Comparison of ENCODE assay signal across 8 mouse cellular contexts in genomic region chr9:102632923-102633537, GRCm38 (mm10). TPM values are rescaled to one million over a fixed set of nuclear protein-coding genes. Genes with fewer than 3 reads are reported as not detected.
DNase-seq lines count a peak whose midpoint lies in the region; ATAC-seq lines count a peak whose summit lies in the region.

No protein-coding gene starts in this region.

- H3K27ac ChIP-seq in embryonic facial prominence, embryonic 14.5 days (replicated peaks; ENCODE audit: low read depth, low read length): no peak overlapping the region
- no peak overlapping the region for H3K27ac ChIP-seq in hindbrain, embryonic 16.5 days (ENCODE audit: low read depth, low read length)
- H3K27ac ChIP-seq in limb, embryonic 13.5 days: no peak overlapping the region

- peaks cover 12% of the 10 kb centered on the region; the same call in 1 of the 2 replicates for H3K36me3 ChIP-seq in embryonic facial prominence, embryonic 14.5 days (ENCODE audit: control insufficient read depth, insufficient read depth, low read length)
- no peaks in the 10 kb centered on the region; the same call in none of the 2 replicates for H3K36me3 ChIP-seq in hindbrain, embryonic 16.5 days (ENCODE audit: control insufficient read depth, insufficient read depth, low read length)
- peaks cover 25% of the 10 kb centered on the region; the same call in 1 of the 2 replicates for H3K36me3 ChIP-seq in limb, embryonic 13.5 days

- no peak overlapping the region for H3K4me3 ChIP-seq in embryonic facial prominence, embryonic 14.5 days (ENCODE audit: low read depth, low read length)
- H3K4me3 ChIP-seq in hindbrain, embryonic 16.5 days (ENCODE audit: low read length): no peak overlapping the region
- H3K4me3 ChIP-seq in limb, embryonic 13.5 days: no peak overlapping the region

- H3K9ac ChIP-seq in embryonic facial prominence, embryonic 14.5 days (ENCODE audit: low read depth, low read length): no peak overlapping the region
- no peak overlapping the region for H3K9ac ChIP-seq in hindbrain, embryonic 16.5 days (ENCODE audit: low read depth, low read length)
- H3K9ac ChIP-seq in limb, embryonic 13.5 days: no peak overlapping the region

- WGBS in embryonic facial prominence, embryonic 14.5 days: 64% methylated on average over 1 of the region's 1 CpGs
- WGBS in hindbrain, embryonic 16.5 days: 27% methylated on average over 1 of the region's 1 CpGs
- 64% methylated on average over 1 of the region's 1 CpGs for WGBS in limb, embryonic 13.5 days

- DNase-seq in right cerebral cortex, adult 18-20 months: peak; percentile 58
- DNase-seq in right cerebral cortex, postnatal 25 days: no peak
- DNase-seq in T-cell, adult 2 months (ENCODE audit: low spot score): peak; percentile 53
- peak; percentile 84 for DNase-seq in embryonic facial prominence, embryonic 14.5 days (ENCODE audit: low spot score)
- DNase-seq in yolk sac, embryonic 10.5 days (ENCODE audit: low spot score): no peak

- ATAC-seq in embryonic facial prominence, embryonic 14.5 days (ENCODE audit: low read depth): peak; percentile 35; the same call in 1 of the 2 replicates
- ATAC-seq in hindbrain, embryonic 16.5 days: peak; percentile 74; the same call in 1 of the 2 replicates
- ATAC-seq in limb, embryonic 13.5 days (ENCODE audit: low FRiP score, low read depth): peak; percentile 57; the same call in 1 of the 2 replicates
- 0 out of 2 replicates have a peak, but pooled peaks have one; percentile 55 for ATAC-seq in monocyte, adult 5-6 weeks (replicated peaks; ENCODE audit: insufficient number of reproducible peaks, low FRiP score, low TSS enrichment, poor library complexity, severe bottlenecking)

- no peak overlapping the region for H3K4me2 ChIP-seq in embryonic facial prominence, embryonic 14.5 days (ENCODE audit: low read depth, low read length)
- H3K4me2 ChIP-seq in hindbrain, embryonic 16.5 days (ENCODE audit: low read length): no peak overlapping the region
- H3K4me2 ChIP-seq in limb, embryonic 13.5 days (replicated peaks): no peak overlapping the region

- no peaks in the 10 kb centered on the region for H3K9me3 ChIP-seq in embryonic facial prominence, embryonic 14.5 days (ENCODE audit: control insufficient read depth, low read length)
- H3K9me3 ChIP-seq in hindbrain, embryonic 16.5 days (ENCODE audit: control insufficient read depth, low read length): no peaks in the 10 kb centered on the region
- H3K9me3 ChIP-seq in limb, embryonic 13.5 days: no peaks in the 10 kb centered on the region

- H3K4me1 ChIP-seq in embryonic facial prominence, embryonic 14.5 days (ENCODE audit: control insufficient read depth, insufficient read depth, low read length): peaks cover 3% of the 10 kb centered on the region; the same call in 1 of the 2 replicates
- no peaks in the 10 kb centered on the region for H3K4me1 ChIP-seq in hindbrain, embryonic 16.5 days (ENCODE audit: control insufficient read depth, insufficient read depth, low read depth, low read length)
- H3K4me1 ChIP-seq in limb, embryonic 13.5 days: peaks cover 15% of the 10 kb centered on the region

- no peaks in the 10 kb centered on the region for H3K27me3 ChIP-seq in embryonic facial prominence, embryonic 14.5 days (replicated peaks; ENCODE audit: control insufficient read depth, insufficient read depth, low read length)
- H3K27me3 ChIP-seq in hindbrain, embryonic 16.5 days (replicated peaks; ENCODE audit: control insufficient read depth, insufficient read depth, low read length): no peaks in the 10 kb centered on the region
- H3K27me3 ChIP-seq in limb, embryonic 13.5 days: no peaks in the 10 kb centered on the region

RNA-seq across cellular contexts. Expression of gene Cep63, which starts 6.7 kb away (rescaled TPM):
- 40.7 and 47.0 TPM in 2 replicates for polyA plus RNA-seq in embryonic facial prominence, embryonic 14.5 days (2014; fragmentation: Nextera tagmentation; extraction: Ambion mirVana)
- 33.2 and 34.4 TPM in 2 replicates for polyA plus RNA-seq in hindbrain, embryonic 16.5 days (2015; fragmentation: Nextera tagmentation; extraction: Ambion mirVana)
- polyA plus RNA-seq in limb, embryonic 13.5 days (2015; fragmentation: Nextera tagmentation; extraction: Ambion mirVana): 48.2 and 54.2 TPM in 2 replicates
- total RNA-seq in monocyte, adult 5-6 weeks (2017): 38.0 to 39.8 TPM (median 38.2 TPM) in 3 replicates

RNA-seq across cellular contexts. Expression of gene Anapc13, which starts 6.9 kb away (rescaled TPM):
- 175 and 190 TPM in 2 replicates for polyA plus RNA-seq in embryonic facial prominence, embryonic 14.5 days (2014; fragmentation: Nextera tagmentation; extraction: Ambion mirVana)
- 133 and 146 TPM in 2 replicates for polyA plus RNA-seq in hindbrain, embryonic 16.5 days (2015; fragmentation: Nextera tagmentation; extraction: Ambion mirVana)
- polyA plus RNA-seq in limb, embryonic 13.5 days (2015; fragmentation: Nextera tagmentation; extraction: Ambion mirVana): 168 and 184 TPM in 2 replicates
- total RNA-seq in monocyte, adult 5-6 weeks (2017): 61.1 to 104 TPM (median 69.2 TPM) in 3 replicates

Comparison
In these comparisons a context has a peak if more than half of its experiments do, and no peak if none do; other contexts are left out.
1. DNase-seq: peak in right cerebral cortex, adult 18-20 months (single experiment), T-cell, adult 2 months (single experiment) and embryonic facial prominence, embryonic 14.5 days (single experiment); none in right cerebral cortex, postnatal 25 days (single experiment) and yolk sac, embryonic 10.5 days (single experiment).
2. Peak in every context shown above with its lines, with median percentiles within 50 percentile points of each other: ATAC-seq.